Mouse (Mus musculus) heart, postnatal 10 days (tissue): ENCODE results near the gene Phf1. TPM values are rescaled to one million over a fixed set of nuclear protein-coding genes. Genes with fewer than 3 reads are reported as not detected.
A peak's percentile ranks its signal among the peaks of the same experiment; 100 is the strongest.
"Not testable (repeated sequence)": the region's sequence is repeated elsewhere in the genome, so short reads cannot be mapped to it uniquely, and the experiment has no call there.

Source experiments
- DNase-seq, 2 experiments: peaks; one replicate each; pipeline ENCODE4 v3.0.0; 2021
- intact Hi-C: fragments of 180-260 bp; cut with DNase I; formaldehyde crosslinking; loops from one replicate; pipeline ENCODE4 v1.15.1; 2025
- total RNA-seq, 2 experiments: library from RNA; stranded (reverse); gene quantifications; 2 replicates each; pipeline ENCODE4 v1.2.3; 2021

Gene Phf1
- total RNA-seq = 10 to 100 TPM; 10.1 to 12.4 TPM

- intact Hi-C loops = loop anchor here (5.0 kb wide), 1 partner anchor 94 kb away; the partner anchor contains the start of gene Bak1
- peak; percentile 97 to 98 for DNase-seq
Measured at GRCm38 (mm10) chr17:26932839-26933398, at the start of gene Phf1. TSS of gene Phf1 (plus strand) at chr17:26933052.

GRCm38 (mm10) chr17:26883585-26883984, 49.3 kb upstream of the Phf1 start:
- no peak for DNase-seq
- intact Hi-C loops = no loop called here

GRCm38 (mm10) chr17:26884995-26885926, 47.6 kb upstream of the Phf1 start:
- intact Hi-C loops = loop anchor here (1.0 to 5.0 kb wide), 5 partner anchors 16 to 423 kb away; no protein-coding TSS in a partner anchor
- peak; percentile 91 to 93 for DNase-seq

GRCm38 (mm10) chr17:26886047-26886749, 46.7 kb upstream of the Phf1 start:
- peak; percentile 91 to 93 for DNase-seq
- intact Hi-C loops = loop anchor here (1.0 to 5.0 kb wide), 2 partner anchors 44 to 226 kb away; no protein-coding TSS in a partner anchor

- intact Hi-C loops = loop anchor here (5.0 kb wide), 1 partner anchor 46 kb away; no protein-coding TSS in a partner anchor
- DNase-seq = peak in 1 of 2 experiments; percentile 48
Measured at GRCm38 (mm10) chr17:26887926-26888325, 44.9 kb upstream of the Phf1 start.

GRCm38 (mm10) chr17:26892635-26893375, 40.0 kb upstream of the Phf1 start:
- intact Hi-C loops = no loop called here
- DNase-seq = peak; percentile 61 to 73

GRCm38 (mm10) chr17:26893492-26893891, 39.4 kb upstream of the Phf1 start:
- no peak for DNase-seq
- intact Hi-C loops = no loop called here

- DNase-seq = no peak
- intact Hi-C loops = no loop called here
Measured at GRCm38 (mm10) chr17:26894342-26894741, 38.5 kb upstream of the Phf1 start.

- intact Hi-C loops = no loop called here
- DNase-seq = peak; percentile 76 to 86
Measured at GRCm38 (mm10) chr17:26895578-26895977, 37.3 kb upstream of the Phf1 start.

- DNase-seq = no peak
- intact Hi-C loops = no loop called here
Measured at GRCm38 (mm10) chr17:26900916-26901315, 31.9 kb upstream of the Phf1 start.

- no peak for DNase-seq
- intact Hi-C loops = no loop called here
Measured at GRCm38 (mm10) chr17:26904320-26904719, 28.5 kb upstream of the Phf1 start.

- intact Hi-C loops, DNase-seq: not testable (repeated sequence)
Measured at GRCm38 (mm10) chr17:26907506-26907905, 25.3 kb upstream of the Phf1 start.

- intact Hi-C loops = no loop called here
- no peak for DNase-seq
Measured at GRCm38 (mm10) chr17:26915248-26915647, 17.6 kb upstream of the Phf1 start.

- intact Hi-C loops = no loop called here
- DNase-seq = peak; percentile 100
Measured at GRCm38 (mm10) chr17:26916711-26917482, 16.0 kb upstream of the Phf1 start, which contains the start of gene Kifc5b. TSS of gene Kifc5b (plus strand) at chr17:26917091.

GRCm38 (mm10) chr17:26917560-26917959, 15.3 kb upstream of the Phf1 start:
- intact Hi-C loops, DNase-seq: not testable (repeated sequence)

- intact Hi-C loops = no loop called here
- no peak for DNase-seq
Measured at GRCm38 (mm10) chr17:26918343-26918742, 14.5 kb upstream of the Phf1 start.

- intact Hi-C loops = not testable (repeated sequence)
Measured at GRCm38 (mm10) chr17:26919516-26919915, 13.3 kb upstream of the Phf1 start.

GRCm38 (mm10) chr17:26922368-26922767, 10.5 kb upstream of the Phf1 start:
- intact Hi-C loops = loop anchor here (10.0 kb wide), 1 partner anchor 582 kb away; no protein-coding TSS in a partner anchor
- DNase-seq = not testable (repeated sequence)

More at GRCm38 (mm10) chr17:26919516-26919915, 13.3 kb upstream of the Phf1 start:
- not testable (repeated sequence) for DNase-seq

- DNase-seq = not testable (repeated sequence)
- intact Hi-C loops = loop anchor here (10.0 kb wide), 1 partner anchor 579 kb away; no protein-coding TSS in a partner anchor
Measured at GRCm38 (mm10) chr17:26925414-26925813, 7.4 kb upstream of the Phf1 start.
